Mouse (Mus musculus) B cell, adult 2 months (primary cell): ENCODE data around the gene Magix.
"Not testable (repeated sequence)": the region's sequence is repeated elsewhere in the genome, so short reads cannot be mapped to it uniquely, and the experiment has no call there.

Experiments used
- DNase-seq, 2 experiments: peaks; one replicate each; pipeline ENCODE4 v3.0.0; 2022

Gene Magix

GRCm38 (mm10) chrX:7680864-7681263 is at the start of gene Magix:
TSS of gene Magix (minus strand) at chrX:7681251.
- no peak for DNase-seq

GRCm38 (mm10) chrX:7728922-7729265 is 47.8 kb upstream of the Magix start:
- no peak for DNase-seq

GRCm38 (mm10) chrX:7728215-7728921 is 47.3 kb upstream of the Magix start, which contains the start of gene Praf2:
TSS of gene Praf2 (plus strand) at chrX:7728439.
- peak; percentile 64 to 72 for DNase-seq

DNA sequence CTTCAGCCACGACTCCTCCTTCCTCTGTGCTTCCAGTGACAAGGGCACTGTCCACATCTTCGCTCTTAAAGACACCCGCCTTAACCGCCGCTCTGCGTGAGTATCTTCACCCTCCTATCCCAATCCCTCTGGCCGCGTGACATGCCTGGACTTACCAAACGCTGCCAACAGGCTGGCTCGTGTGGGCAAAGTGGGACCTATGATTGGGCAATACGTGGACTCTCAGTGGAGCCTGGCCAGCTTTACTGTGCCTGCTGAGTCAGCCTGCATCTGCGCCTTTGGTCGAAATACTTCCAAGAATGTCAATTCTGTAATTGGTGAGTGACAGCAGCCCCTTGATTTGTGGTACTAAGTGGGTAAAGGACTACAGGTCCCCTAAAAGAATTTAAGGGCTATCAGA is 46.1 kb upstream of the Magix start:
- DNase-seq: no peak

GRCm38 (mm10) chrX:7725841-7726240 is 44.8 kb upstream of the Magix start:
- no peak for DNase-seq

DNA sequence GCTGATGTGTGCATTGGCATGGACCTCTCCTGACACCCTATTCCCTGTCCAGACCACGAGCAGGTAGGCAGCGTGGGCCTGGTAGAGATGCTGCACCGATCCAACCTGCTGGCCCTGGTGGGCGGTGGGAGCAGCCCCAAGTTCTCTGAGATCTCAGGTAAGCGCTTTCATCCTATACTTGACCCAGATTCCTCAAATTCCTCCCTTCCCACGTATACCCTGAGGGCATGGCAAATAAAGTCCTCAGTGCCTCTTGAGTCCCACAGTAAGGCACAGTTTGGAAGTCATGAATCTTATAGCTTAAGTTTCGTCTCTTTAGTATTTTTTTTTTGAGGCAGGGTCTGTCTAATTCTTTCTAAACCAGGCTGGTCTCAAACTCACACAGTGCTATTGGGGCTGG is 43.1 kb upstream of the Magix start:
- DNase-seq: no peak

GRCm38 (mm10) chrX:7722691-7723090 is 41.6 kb upstream of the Magix start:
- no peak for DNase-seq

- DNase-seq: no peak
Measured at GRCm38 (mm10) chrX:7722282-7722611, 41.2 kb upstream of the Magix start.

DNA sequence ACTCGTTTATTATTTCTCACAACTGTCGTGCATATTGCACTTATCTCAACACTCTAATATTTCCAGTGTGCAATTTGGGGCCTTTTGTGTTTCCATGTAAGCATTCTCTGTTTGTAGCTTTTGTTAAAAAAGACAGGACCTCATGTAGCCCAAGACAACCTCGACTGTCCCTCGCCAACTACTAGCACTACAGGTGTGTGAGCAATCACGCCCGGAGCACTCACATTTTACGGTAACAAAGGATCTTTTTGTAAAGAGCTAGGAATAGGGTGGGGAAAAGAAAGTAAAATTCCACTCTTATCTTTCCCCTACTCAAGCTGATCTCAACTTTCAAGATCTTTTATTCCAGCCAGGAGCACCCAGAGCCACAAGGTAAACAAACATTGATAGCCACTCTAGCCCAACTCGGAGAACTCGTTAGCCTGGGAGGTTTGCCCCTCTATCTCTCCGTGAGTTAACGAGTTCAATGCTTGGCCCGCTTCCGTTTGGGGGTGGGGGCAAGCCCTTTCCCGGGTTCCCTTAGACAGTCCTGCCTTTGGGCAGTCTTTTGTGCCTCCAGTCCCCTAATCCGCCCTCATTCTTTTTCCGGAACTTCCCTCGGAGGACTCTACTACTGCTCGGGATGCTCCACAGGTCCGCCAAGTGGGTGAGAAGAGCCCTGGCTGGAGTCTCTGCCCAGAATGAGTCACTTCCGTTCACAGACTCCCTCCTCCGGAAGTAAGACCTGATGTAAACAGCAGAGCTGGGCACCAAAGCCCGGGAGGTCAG is 40.6 kb upstream of the Magix start, which contains the start of gene Gm45208:
Gm45208 (plus strand) TSS at position 732 of the 768 bp plus-strand sequence.
- peak; percentile 74 to 78 for DNase-seq

- DNase-seq: peak; percentile 20 to 34
Measured at GRCm38 (mm10) chrX:7716058-7716457, 35.0 kb upstream of the Magix start.

- peak; percentile 84 to 88 for DNase-seq
Measured at GRCm38 (mm10) chrX:7714135-7714899, 33.3 kb upstream of the Magix start, which contains the start of gene Wdr45. TSS of gene Wdr45 (plus strand) at chrX:7714333.

- not testable (repeated sequence) for DNase-seq
Measured at GRCm38 (mm10) chrX:7713764-7714134, 32.7 kb upstream of the Magix start.

DNA sequence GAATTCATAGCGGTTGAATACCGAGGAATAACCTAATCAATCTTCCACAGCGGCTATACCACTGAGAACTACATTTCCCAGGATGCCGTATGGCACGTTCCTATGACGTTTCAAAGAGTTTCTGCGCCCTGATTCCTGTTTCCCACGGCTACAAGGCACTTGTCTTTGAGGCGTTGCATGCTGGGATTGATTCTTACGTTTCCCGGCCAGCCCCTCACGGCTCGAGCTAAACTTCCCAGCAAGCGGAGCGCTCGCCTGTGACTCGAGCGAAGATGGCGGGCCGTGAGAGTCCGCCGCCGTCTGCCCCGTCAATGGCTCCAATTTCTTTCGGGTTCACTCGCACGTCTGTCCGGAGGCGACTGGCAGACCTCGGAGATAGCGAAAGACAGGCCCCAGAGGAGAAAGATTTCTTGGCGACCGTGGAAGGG is 15.9 kb upstream of the Magix start, which contains the start of gene Gpkow:
Gpkow (plus strand) TSS at position 178 of the 428 bp plus-strand sequence.
- DNase-seq: peak; percentile 76 to 78

GRCm38 (mm10) chrX:7696520-7696919 is 15.5 kb upstream of the Magix start:
- DNase-seq: no peak

- peak; percentile 67 to 76 for DNase-seq
Measured at GRCm38 (mm10) chrX:7692862-7693261, 11.8 kb upstream of the Magix start.

GRCm38 (mm10) chrX:7690486-7690885 is 9.4 kb upstream of the Magix start:
- no peak for DNase-seq

- DNase-seq: no peak
Measured at GRCm38 (mm10) chrX:7688321-7688720, 7.3 kb upstream of the Magix start.

DNA sequence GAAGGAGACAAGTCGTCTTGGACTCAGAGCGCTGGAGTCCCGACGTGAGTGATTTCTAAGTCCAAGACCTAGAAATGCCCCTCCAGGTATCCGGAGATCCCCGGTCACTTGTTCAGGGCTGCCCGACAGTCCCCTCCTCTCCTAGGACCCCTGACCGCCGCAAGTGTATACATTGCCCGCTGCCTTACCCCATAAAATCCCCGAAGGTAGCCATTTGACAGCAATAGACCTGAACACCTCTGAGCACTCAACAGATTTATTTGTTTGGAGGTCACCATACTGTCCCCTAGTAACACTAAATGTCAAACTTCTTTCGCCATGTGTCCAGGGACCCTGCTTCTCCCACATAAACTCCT is 1.0 kb downstream of the Magix start:
- DNase-seq: no peak

- DNase-seq: peak; percentile 91 to 93
Measured at GRCm38 (mm10) chrX:7679405-7680056, 1.5 kb downstream of the Magix start.

GRCm38 (mm10) chrX:7678986-7679385 is 2.1 kb downstream of the Magix start:
- DNase-seq: no peak

GRCm38 (mm10) chrX:7675001-7675380 is 6.1 kb downstream of the Magix start:
- no peak for DNase-seq

GRCm38 (mm10) chrX:7674284-7675000 is 6.6 kb downstream of the Magix start:
- DNase-seq: peak; percentile 19 to 21
